Mouse (Mus musculus): ENCODE data around the gene Irf4. TPM values are rescaled to one million over a fixed set of nuclear protein-coding genes. Genes with fewer than 3 reads are reported as not detected.

Gene Irf4
- polyA plus RNA-seq, 1 experiment from 2014 or later = not detected

GRCm38 (mm10) chr13:30747068-30747467 is 2.0 kb upstream of the Irf4 start:
- Histone ChIP-seq H3K4me3 (no peak overlapping the region), H3K27me3 (ENCODE audit: insufficient read depth, poor library complexity, severe bottlenecking) (peaks cover 67% of the 10 kb centered on the region), H3K27ac (no peak overlapping the region), H3K36me3 (no peaks in the 10 kb centered on the region), H3K9me3 (no peaks in the 10 kb centered on the region), H3K4me1 (replicated peaks) (peaks cover 28% of the 10 kb centered on the region)
- WGBS = 78% methylated on average over 5 of the region's 5 CpGs
- DNase-seq (ENCODE audit: low spot score) = no peak

GRCm38 (mm10) chr13:30747504-30747903 is 1.5 kb upstream of the Irf4 start:
- WGBS = 74% methylated on average over 11 of the region's 11 CpGs
- H3K27ac ChIP-seq = no peak overlapping the region
- H3K36me3 ChIP-seq = no peaks in the 10 kb centered on the region
- H3K4me1 ChIP-seq (replicated peaks) = peaks cover 28% of the 10 kb centered on the region
- DNase-seq (ENCODE audit: low spot score) = no peak
- H3K4me3 ChIP-seq = no peak overlapping the region
- peaks cover 72% of the 10 kb centered on the region for H3K27me3 ChIP-seq (ENCODE audit: insufficient read depth, poor library complexity, severe bottlenecking)
- no peaks in the 10 kb centered on the region for H3K9me3 ChIP-seq

GRCm38 (mm10) chr13:30748321-30748720 is 705 bp upstream of the Irf4 start:
- no peaks in the 10 kb centered on the region for H3K36me3 ChIP-seq
- H3K4me1 ChIP-seq (replicated peaks) = peaks cover 28% of the 10 kb centered on the region
- peaks cover 80% of the 10 kb centered on the region for H3K27me3 ChIP-seq (ENCODE audit: insufficient read depth, poor library complexity, severe bottlenecking)
- no peak for DNase-seq (ENCODE audit: low spot score)
- H3K27ac ChIP-seq = no peak overlapping the region
- 54% methylated on average over 11 of the region's 11 CpGs for WGBS
- peak overlapping the region; percentile 57; the same call in 1 of the 2 replicates for H3K4me3 ChIP-seq
- no peaks in the 10 kb centered on the region for H3K9me3 ChIP-seq

GRCm38 (mm10) chr13:30749557-30750141 is 623 bp downstream of the Irf4 start:
- DNase-seq (ENCODE audit: low spot score) = peak; percentile 42
- no peaks in the 10 kb centered on the region for H3K9me3 ChIP-seq
- peaks cover 84% of the 10 kb centered on the region for H3K27me3 ChIP-seq (ENCODE audit: insufficient read depth, poor library complexity, severe bottlenecking)
- peaks cover 28% of the 10 kb centered on the region for H3K4me1 ChIP-seq (replicated peaks)
- no peak overlapping the region for H3K27ac ChIP-seq
- 3% methylated on average over 11 of the region's 11 CpGs for WGBS
- H3K36me3 ChIP-seq = no peaks in the 10 kb centered on the region
- H3K4me3 ChIP-seq = peak overlapping the region; percentile 57

GRCm38 (mm10) chr13:30750461-30751303 is 1.7 kb downstream of the Irf4 start:
- Histone ChIP-seq H3K4me1 (replicated peaks) (peaks cover 28% of the 10 kb centered on the region), H3K27me3 (ENCODE audit: insufficient read depth, poor library complexity, severe bottlenecking) (peaks cover 82% of the 10 kb centered on the region), H3K27ac (no peak overlapping the region), H3K9me3 (no peaks in the 10 kb centered on the region), H3K36me3 (no peaks in the 10 kb centered on the region), H3K4me3 (peak overlapping the region; percentile 57)
- DNase-seq (ENCODE audit: low spot score) = peak; percentile 54
- 2% methylated on average over 33 of the region's 33 CpGs for WGBS

GRCm38 (mm10) chr13:30751304-30751580 is 2.2 kb downstream of the Irf4 start:
- Histone ChIP-seq H3K4me1 (replicated peaks) (peaks cover 28% of the 10 kb centered on the region), H3K27me3 (ENCODE audit: insufficient read depth, poor library complexity, severe bottlenecking) (peaks cover 77% of the 10 kb centered on the region), H3K27ac (no peak overlapping the region), H3K9me3 (no peaks in the 10 kb centered on the region), H3K36me3 (no peaks in the 10 kb centered on the region), H3K4me3 (no peak overlapping the region)
- DNase-seq (ENCODE audit: low spot score) = peak; percentile 4
- WGBS = 26% methylated on average over 6 of the region's 6 CpGs

GRCm38 (mm10) chr13:30752581-30753187 is 3.7 kb downstream of the Irf4 start:
- Histone ChIP-seq H3K4me1 (replicated peaks) (peaks cover 28% of the 10 kb centered on the region), H3K9me3 (no peaks in the 10 kb centered on the region), H3K4me3 (no peak overlapping the region), H3K27ac (no peak overlapping the region), H3K27me3 (ENCODE audit: insufficient read depth, poor library complexity, severe bottlenecking) (peaks cover 63% of the 10 kb centered on the region), H3K36me3 (no peaks in the 10 kb centered on the region)
- DNase-seq (ENCODE audit: low spot score) = no peak
- WGBS = 81% methylated on average over 4 of the region's 4 CpGs

- no peak for DNase-seq (ENCODE audit: low spot score)
- H3K27me3 ChIP-seq (ENCODE audit: insufficient read depth, poor library complexity, severe bottlenecking) = peaks cover 55% of the 10 kb centered on the region
- WGBS = 84% methylated on average over 3 of the region's 3 CpGs
- H3K4me1 ChIP-seq (replicated peaks) = peaks cover 28% of the 10 kb centered on the region
- H3K4me3 ChIP-seq = no peak overlapping the region
- no peaks in the 10 kb centered on the region for H3K9me3 ChIP-seq
- no peaks in the 10 kb centered on the region for H3K36me3 ChIP-seq
- H3K27ac ChIP-seq = no peak overlapping the region
Observed at GRCm38 (mm10) chr13:30753441-30753840, 4.4 kb downstream of the Irf4 start.

- WGBS = 89% methylated on average over 4 of the region's 4 CpGs
- DNase-seq (ENCODE audit: low spot score) = no peak
- peaks cover 23% of the 10 kb centered on the region for H3K4me1 ChIP-seq (replicated peaks)
Observed at GRCm38 (mm10) chr13:30754066-30754465, 5.0 kb downstream of the Irf4 start.

GRCm38 (mm10) chr13:30754825-30755476 is 5.9 kb downstream of the Irf4 start:
- Histone ChIP-seq H3K27me3 (ENCODE audit: insufficient read depth, poor library complexity, severe bottlenecking) (peaks cover 40% of the 10 kb centered on the region), H3K36me3 (no peaks in the 10 kb centered on the region), H3K4me1 (replicated peaks) (peaks cover 14% of the 10 kb centered on the region), H3K4me3 (no peak overlapping the region), H3K9me3 (no peaks in the 10 kb centered on the region), H3K27ac (no peak overlapping the region)
- no peak for DNase-seq (ENCODE audit: low spot score)
- 85% methylated on average over 10 of the region's 10 CpGs for WGBS

More at GRCm38 (mm10) chr13:30754066-30754465, 5.0 kb downstream of the Irf4 start:
- H3K9me3 ChIP-seq = no peaks in the 10 kb centered on the region
- H3K27me3 ChIP-seq (ENCODE audit: insufficient read depth, poor library complexity, severe bottlenecking) = peaks cover 49% of the 10 kb centered on the region
- no peak overlapping the region for H3K27ac ChIP-seq
- no peaks in the 10 kb centered on the region for H3K36me3 ChIP-seq
- H3K4me3 ChIP-seq = no peak overlapping the region

GRCm38 (mm10) chr13:30755577-30755976 is 6.6 kb downstream of the Irf4 start:
- DNase-seq (ENCODE audit: low spot score) = no peak
- Histone ChIP-seq H3K4me1 (replicated peaks) (peaks cover 8% of the 10 kb centered on the region), H3K27ac (no peak overlapping the region), H3K36me3 (no peaks in the 10 kb centered on the region), H3K27me3 (ENCODE audit: insufficient read depth, poor library complexity, severe bottlenecking) (peaks cover 34% of the 10 kb centered on the region), H3K9me3 (no peaks in the 10 kb centered on the region), H3K4me3 (no peak overlapping the region)
- WGBS = 84% methylated on average over 3 of the region's 3 CpGs

- no peak for DNase-seq (ENCODE audit: low spot score)
- peaks cover 29% of the 10 kb centered on the region for H3K27me3 ChIP-seq (ENCODE audit: insufficient read depth, poor library complexity, severe bottlenecking)
- H3K27ac ChIP-seq = no peak overlapping the region
- no peaks in the 10 kb centered on the region for H3K9me3 ChIP-seq
- 77% methylated on average over 9 of the region's 9 CpGs for WGBS
- no peak overlapping the region for H3K4me3 ChIP-seq
- H3K36me3 ChIP-seq = no peaks in the 10 kb centered on the region
- H3K4me1 ChIP-seq (replicated peaks) = peaks cover 2% of the 10 kb centered on the region; the same call in 1 of the 2 replicates
Observed at GRCm38 (mm10) chr13:30755998-30756639, 7.1 kb downstream of the Irf4 start.

All from hindbrain, embryonic 10.5 days (tissue).